Mouse (Mus musculus): Measurements from ENCODE around the gene 4930415O20Rik. TPM values are rescaled to one million over a fixed set of nuclear protein-coding genes. Genes with fewer than 3 reads are reported as not detected.

Gene 4930415O20Rik
- polyA plus RNA-seq, 1 experiment from 2014 or later, result not detected

- no peaks in the 10 kb centered on the region for H3K36me3 ChIP-seq (ENCODE audit: control insufficient read depth, insufficient read depth, low read length)
- no peak overlapping the region for H3K4me2 ChIP-seq (replicated peaks; ENCODE audit: low read depth, low read length)
- 80% methylated on average over 4 of the region's 4 CpGs for WGBS
- 0 out of 2 replicates have a peak, but pooled peaks cover 3% of the 10 kb centered on the region for H3K4me1 ChIP-seq (replicated peaks; ENCODE audit: control insufficient read depth, insufficient read depth, low read length)
- ATAC-seq (ENCODE audit: low FRiP score) (no peak), DNase-seq (ENCODE audit: low spot score) (no peak)
- H3K27ac ChIP-seq (ENCODE audit: low read depth, low read length), result no peak overlapping the region
- no peak overlapping the region for H3K9ac ChIP-seq (ENCODE audit: low read depth, low read length)
- no peaks in the 10 kb centered on the region for H3K9me3 ChIP-seq (ENCODE audit: control insufficient read depth, low read length)
- no peak overlapping the region for H3K4me3 ChIP-seq (ENCODE audit: low read depth, low read length)
- H3K27me3 ChIP-seq (ENCODE audit: control insufficient read depth, insufficient read depth, low read length), result no peaks in the 10 kb centered on the region
Observed at GRCm38 (mm10) chr15:98535921-98536320, 34.9 kb upstream of the 4930415O20Rik start.

GRCm38 (mm10) chr15:98536828-98537510 lies 33.8 kb upstream of the 4930415O20Rik start:
- DNase-seq (ENCODE audit: low spot score) (no peak), ATAC-seq (ENCODE audit: low FRiP score) (no peak)
- no peaks in the 10 kb centered on the region for H3K27me3 ChIP-seq (ENCODE audit: control insufficient read depth, insufficient read depth, low read length)
- H3K36me3 ChIP-seq (ENCODE audit: control insufficient read depth, insufficient read depth, low read length), result no peaks in the 10 kb centered on the region
- H3K4me2 ChIP-seq (replicated peaks; ENCODE audit: low read depth, low read length), result no peak overlapping the region
- no peak overlapping the region for H3K27ac ChIP-seq (ENCODE audit: low read depth, low read length)
- no peak overlapping the region for H3K4me3 ChIP-seq (ENCODE audit: low read depth, low read length)
- 0 out of 2 replicates have a peak, but pooled peaks cover 3% of the 10 kb centered on the region for H3K4me1 ChIP-seq (replicated peaks; ENCODE audit: control insufficient read depth, insufficient read depth, low read length)
- H3K9ac ChIP-seq (ENCODE audit: low read depth, low read length), result no peak overlapping the region
- no peaks in the 10 kb centered on the region for H3K9me3 ChIP-seq (ENCODE audit: control insufficient read depth, low read length)
- 84% methylated on average over 8 of the region's 8 CpGs for WGBS

- Histone ChIP-seq H3K9me3 (ENCODE audit: control insufficient read depth, low read length) (no peaks in the 10 kb centered on the region), H3K4me1 (replicated peaks; ENCODE audit: control insufficient read depth, insufficient read depth, low read length) (no peaks in the 10 kb centered on the region), H3K27ac (ENCODE audit: low read depth, low read length) (no peak overlapping the region), H3K36me3 (ENCODE audit: control insufficient read depth, insufficient read depth, low read length) (no peaks in the 10 kb centered on the region), H3K9ac (ENCODE audit: low read depth, low read length) (no peak overlapping the region), H3K4me2 (replicated peaks; ENCODE audit: low read depth, low read length) (no peak overlapping the region), H3K27me3 (ENCODE audit: control insufficient read depth, insufficient read depth, low read length) (no peaks in the 10 kb centered on the region), H3K4me3 (ENCODE audit: low read depth, low read length) (no peak overlapping the region)
- DNase-seq (ENCODE audit: low spot score), result no peak
- 78% methylated on average over 4 of the region's 4 CpGs for WGBS
- no peak for ATAC-seq (ENCODE audit: low FRiP score)
Observed at GRCm38 (mm10) chr15:98537923-98538322, 32.9 kb upstream of the 4930415O20Rik start.

GRCm38 (mm10) chr15:98541064-98541463 lies 29.7 kb upstream of the 4930415O20Rik start:
- no peaks in the 10 kb centered on the region for H3K9me3 ChIP-seq (ENCODE audit: control insufficient read depth, low read length)
- no peak overlapping the region for H3K9ac ChIP-seq (ENCODE audit: low read depth, low read length)
- H3K4me2 ChIP-seq (replicated peaks; ENCODE audit: low read depth, low read length), result no peak overlapping the region
- no peak overlapping the region for H3K27ac ChIP-seq (ENCODE audit: low read depth, low read length)
- no peak for DNase-seq (ENCODE audit: low spot score)
- 89% methylated on average over 6 of the region's 6 CpGs for WGBS
- ATAC-seq (ENCODE audit: low FRiP score), result no peak
- H3K27me3 ChIP-seq (ENCODE audit: control insufficient read depth, insufficient read depth, low read length), result no peaks in the 10 kb centered on the region
- H3K36me3 ChIP-seq (ENCODE audit: control insufficient read depth, insufficient read depth, low read length), result peaks cover 10% of the 10 kb centered on the region; the same call in 1 of the 2 replicates
- no peaks in the 10 kb centered on the region for H3K4me1 ChIP-seq (replicated peaks; ENCODE audit: control insufficient read depth, insufficient read depth, low read length)
- no peak overlapping the region for H3K4me3 ChIP-seq (ENCODE audit: low read depth, low read length)

- peaks cover 15% of the 10 kb centered on the region for H3K36me3 ChIP-seq (ENCODE audit: control insufficient read depth, insufficient read depth, low read length)
- no peak for ATAC-seq (ENCODE audit: low FRiP score)
- no peaks in the 10 kb centered on the region for H3K27me3 ChIP-seq (ENCODE audit: control insufficient read depth, insufficient read depth, low read length)
Observed at GRCm38 (mm10) chr15:98543341-98543740, 27.5 kb upstream of the 4930415O20Rik start.

GRCm38 (mm10) chr15:98545151-98545550 lies 25.7 kb upstream of the 4930415O20Rik start:
- Histone ChIP-seq H3K4me2 (replicated peaks; ENCODE audit: low read depth, low read length) (no peak overlapping the region), H3K9ac (ENCODE audit: low read depth, low read length) (no peak overlapping the region), H3K27ac (ENCODE audit: low read depth, low read length) (no peak overlapping the region), H3K9me3 (ENCODE audit: control insufficient read depth, low read length) (no peaks in the 10 kb centered on the region), H3K4me3 (ENCODE audit: low read depth, low read length) (no peak overlapping the region), H3K36me3 (ENCODE audit: control insufficient read depth, insufficient read depth, low read length) (peaks cover 15% of the 10 kb centered on the region), H3K4me1 (replicated peaks; ENCODE audit: control insufficient read depth, insufficient read depth, low read length) (no peaks in the 10 kb centered on the region), H3K27me3 (ENCODE audit: control insufficient read depth, insufficient read depth, low read length) (no peaks in the 10 kb centered on the region)
- DNase-seq (ENCODE audit: low spot score) (no peak), ATAC-seq (ENCODE audit: low FRiP score) (no peak)
- 96% methylated on average over 3 of the region's 3 CpGs for WGBS

More at GRCm38 (mm10) chr15:98543341-98543740, 27.5 kb upstream of the 4930415O20Rik start:
- Histone ChIP-seq H3K4me3 (ENCODE audit: low read depth, low read length) (no peak overlapping the region), H3K9me3 (ENCODE audit: control insufficient read depth, low read length) (no peaks in the 10 kb centered on the region), H3K27ac (ENCODE audit: low read depth, low read length) (no peak overlapping the region), H3K4me2 (replicated peaks; ENCODE audit: low read depth, low read length) (no peak overlapping the region), H3K9ac (ENCODE audit: low read depth, low read length) (no peak overlapping the region), H3K4me1 (replicated peaks; ENCODE audit: control insufficient read depth, insufficient read depth, low read length) (no peaks in the 10 kb centered on the region)
- 92% methylated on average over 4 of the region's 4 CpGs for WGBS
- no peak for DNase-seq (ENCODE audit: low spot score)

- H3K27ac ChIP-seq (ENCODE audit: low read depth, low read length), result no peak overlapping the region
- no peak overlapping the region for H3K9ac ChIP-seq (ENCODE audit: low read depth, low read length)
- no peaks in the 10 kb centered on the region for H3K27me3 ChIP-seq (ENCODE audit: control insufficient read depth, insufficient read depth, low read length)
- WGBS, result 94% methylated on average over 5 of the region's 5 CpGs
- no peak for DNase-seq (ENCODE audit: low spot score)
- ATAC-seq (ENCODE audit: low FRiP score), result no peak
- H3K4me1 ChIP-seq (replicated peaks; ENCODE audit: control insufficient read depth, insufficient read depth, low read length), result no peaks in the 10 kb centered on the region
- no peak overlapping the region for H3K4me3 ChIP-seq (ENCODE audit: low read depth, low read length)
- no peak overlapping the region for H3K4me2 ChIP-seq (replicated peaks; ENCODE audit: low read depth, low read length)
- no peaks in the 10 kb centered on the region for H3K9me3 ChIP-seq (ENCODE audit: control insufficient read depth, low read length)
- H3K36me3 ChIP-seq (ENCODE audit: control insufficient read depth, insufficient read depth, low read length), result peaks cover 19% of the 10 kb centered on the region
Observed at GRCm38 (mm10) chr15:98546843-98547242, 24.0 kb upstream of the 4930415O20Rik start.

- DNase-seq (ENCODE audit: low spot score), result no peak
- ATAC-seq (ENCODE audit: low FRiP score), result no peak
- Histone ChIP-seq H3K36me3 (ENCODE audit: control insufficient read depth, insufficient read depth, low read length) (peaks cover 4% of the 10 kb centered on the region), H3K27ac (ENCODE audit: low read depth, low read length) (no peak overlapping the region), H3K9ac (ENCODE audit: low read depth, low read length) (no peak overlapping the region), H3K4me1 (replicated peaks; ENCODE audit: control insufficient read depth, insufficient read depth, low read length) (no peaks in the 10 kb centered on the region), H3K27me3 (ENCODE audit: control insufficient read depth, insufficient read depth, low read length) (no peaks in the 10 kb centered on the region), H3K4me2 (replicated peaks; ENCODE audit: low read depth, low read length) (no peak overlapping the region), H3K9me3 (ENCODE audit: control insufficient read depth, low read length) (no peaks in the 10 kb centered on the region), H3K4me3 (ENCODE audit: low read depth, low read length) (no peak overlapping the region)
- 87% methylated on average over 2 of the region's 2 CpGs for WGBS
Observed at GRCm38 (mm10) chr15:98552758-98553157, 18.0 kb upstream of the 4930415O20Rik start.

GRCm38 (mm10) chr15:98555881-98556280 lies 14.9 kb upstream of the 4930415O20Rik start:
- ATAC-seq (ENCODE audit: low FRiP score) (no peak), DNase-seq (ENCODE audit: low spot score) (no peak)
- Histone ChIP-seq H3K36me3 (ENCODE audit: control insufficient read depth, insufficient read depth, low read length) (peaks cover 6% of the 10 kb centered on the region), H3K27ac (ENCODE audit: low read depth, low read length) (no peak overlapping the region), H3K4me2 (replicated peaks; ENCODE audit: low read depth, low read length) (no peak overlapping the region), H3K27me3 (ENCODE audit: control insufficient read depth, insufficient read depth, low read length) (no peaks in the 10 kb centered on the region), H3K9me3 (ENCODE audit: control insufficient read depth, low read length) (no peaks in the 10 kb centered on the region), H3K9ac (ENCODE audit: low read depth, low read length) (no peak overlapping the region), H3K4me1 (replicated peaks; ENCODE audit: control insufficient read depth, insufficient read depth, low read length) (no peaks in the 10 kb centered on the region), H3K4me3 (ENCODE audit: low read depth, low read length) (no peak overlapping the region)
- WGBS, result 95% methylated on average over 4 of the region's 4 CpGs

Data from hindbrain, embryonic 11.5 days (tissue).